Mouse (Mus musculus) adrenal gland (tissue): Measurements from ENCODE around the gene Cela2a.

Source experiments
- intact Hi-C: fragments of 180-260 bp; cut with DNase I; formaldehyde crosslinking; loops from one replicate; pipeline ENCODE4 v1.15.1; 2025

Gene Cela2a

DNA sequence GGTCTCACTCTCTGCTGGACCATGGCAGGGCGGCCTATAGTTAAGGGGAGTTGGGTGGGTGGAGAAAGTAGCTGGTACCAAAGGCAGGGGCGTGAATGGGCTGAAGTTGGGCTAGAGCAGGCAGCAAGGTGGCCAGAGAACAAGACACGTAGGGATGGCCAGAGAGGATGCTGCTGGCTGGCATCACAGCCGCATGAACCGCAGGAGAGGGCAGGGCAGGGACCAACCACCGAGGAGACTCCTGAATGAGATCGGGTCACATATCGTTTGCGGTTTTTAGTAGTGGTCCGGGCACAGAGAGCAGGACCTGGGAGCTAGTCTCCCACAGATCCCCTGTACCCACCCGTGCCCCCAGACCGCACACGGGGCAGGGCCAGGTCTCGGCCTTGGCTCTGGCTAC, 33.4 kb upstream of the Cela2a start:
- intact Hi-C loops: loop anchor here (10.0 kb wide), 1 partner anchor 455 kb away; no protein-coding TSS in a partner anchor

- intact Hi-C loops: loop anchor here (10.0 kb wide), 1 partner anchor 454 kb away; no protein-coding TSS in a partner anchor
Measured at GRCm38 (mm10) chr4:141858501-141858900, 32.5 kb upstream of the Cela2a start.

DNA sequence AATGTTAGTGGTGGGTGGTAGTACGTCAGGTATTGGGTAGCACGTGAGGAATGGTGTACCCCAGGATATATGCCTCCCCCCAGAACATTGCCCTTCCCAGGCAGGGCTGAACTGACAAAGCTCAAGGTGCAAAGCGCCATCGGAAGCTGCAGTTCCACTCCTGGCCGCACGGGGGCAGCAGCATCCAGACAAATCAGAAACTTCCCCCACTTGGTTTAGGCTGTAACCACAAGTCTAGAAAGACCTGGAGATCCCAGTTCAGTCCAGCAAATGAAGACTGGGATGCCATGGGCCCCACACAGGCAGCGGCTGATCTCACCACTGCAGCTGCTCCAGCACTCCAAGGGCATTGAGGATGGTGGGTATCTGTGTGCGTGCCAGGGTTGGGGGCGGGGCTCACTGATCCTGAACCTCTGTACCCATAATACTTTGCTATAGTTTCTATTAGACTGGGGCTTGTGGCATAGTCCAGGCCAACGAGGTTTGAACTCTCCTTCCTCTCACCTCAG, 31.5 kb upstream of the Cela2a start:
- intact Hi-C loops: loop anchor here (1.0 to 10.0 kb wide), 2 partner anchors 101 to 453 kb away; no protein-coding TSS in a partner anchor

DNA sequence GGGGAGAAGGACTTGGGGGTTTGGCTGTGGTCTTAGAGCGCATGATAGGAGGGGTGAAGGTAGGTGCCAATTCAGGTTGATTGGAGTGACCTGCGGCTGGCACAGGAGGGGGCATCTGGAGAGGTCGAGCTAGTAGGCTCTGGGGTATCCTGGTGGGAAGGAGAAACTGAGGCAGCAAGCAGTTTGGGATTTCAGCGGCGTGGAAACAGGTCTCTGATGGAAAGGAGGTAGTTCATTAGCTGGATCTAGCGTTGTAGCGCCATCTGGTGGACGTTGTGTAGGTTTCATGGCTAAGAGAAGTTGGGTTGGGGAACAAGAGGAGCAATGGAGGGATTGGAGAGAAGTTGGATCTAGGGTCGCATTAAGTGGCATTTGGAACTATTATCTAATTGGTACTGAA, 27.5 kb upstream of the Cela2a start:
- intact Hi-C loops: loop anchor here (5.0 to 10.0 kb wide), 2 partner anchors 46 to 449 kb away; no protein-coding TSS in a partner anchor

DNA sequence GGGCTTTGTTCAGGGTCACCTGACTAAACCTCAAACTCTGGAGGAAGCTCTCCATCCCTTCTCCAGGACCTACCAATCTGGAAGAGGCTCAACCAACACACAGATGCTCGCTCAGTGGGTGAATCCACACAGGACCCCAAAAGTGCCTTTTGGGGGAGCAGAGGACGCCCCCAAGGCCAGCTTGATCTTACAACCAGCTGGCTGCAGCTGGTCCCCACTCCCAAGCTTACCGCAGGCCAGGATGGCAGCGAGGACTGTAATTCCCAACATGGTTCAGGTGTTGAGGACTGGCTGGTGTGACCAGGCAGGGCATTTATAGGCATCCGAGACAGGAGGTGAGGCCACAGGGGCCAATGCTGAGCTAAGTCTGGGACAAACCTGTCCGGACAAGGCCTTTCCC, 20.0 kb upstream of the Cela2a start, which contains the start of gene Ctrc:
Gene Ctrc (minus strand): TSS at position 361 of the 400 bp plus-strand sequence.
- intact Hi-C loops: loop anchor here (5.0 to 10.0 kb wide), 2 partner anchors 229 to 461 kb away; partner anchors contain the start of gene Tmem82

GRCm38 (mm10) chr4:141834536-141835095, 8.7 kb upstream of the Cela2a start:
- intact Hi-C loops: no loop called here

GRCm38 (mm10) chr4:141833911-141834310, 8.0 kb upstream of the Cela2a start:
- intact Hi-C loops: no loop called here

- intact Hi-C loops: no loop called here
Measured at GRCm38 (mm10) chr4:141831361-141831760, 5.4 kb upstream of the Cela2a start.

GRCm38 (mm10) chr4:141830381-141830780, 4.4 kb upstream of the Cela2a start:
- intact Hi-C loops: no loop called here

DNA sequence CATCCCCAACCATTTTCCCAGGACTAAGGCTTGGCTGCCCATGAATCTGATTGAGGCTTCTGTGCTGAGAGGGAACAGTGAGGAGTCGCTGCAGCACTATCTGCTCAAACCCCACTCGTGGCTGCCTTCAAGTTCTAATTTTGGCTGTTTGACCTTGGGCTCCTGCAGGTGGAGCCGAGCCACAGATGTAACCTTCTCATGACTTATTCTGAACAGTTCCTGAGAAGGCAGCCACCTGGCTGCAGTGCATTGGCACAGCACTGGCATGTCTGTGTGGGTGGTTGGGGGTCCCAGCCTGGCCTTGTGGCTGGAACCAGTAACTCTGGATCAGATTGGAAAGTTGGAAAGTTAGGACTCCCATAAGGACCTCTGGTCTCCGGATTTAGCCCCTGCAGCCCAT, 2.2 kb upstream of the Cela2a start:
- intact Hi-C loops: no loop called here

DNA sequence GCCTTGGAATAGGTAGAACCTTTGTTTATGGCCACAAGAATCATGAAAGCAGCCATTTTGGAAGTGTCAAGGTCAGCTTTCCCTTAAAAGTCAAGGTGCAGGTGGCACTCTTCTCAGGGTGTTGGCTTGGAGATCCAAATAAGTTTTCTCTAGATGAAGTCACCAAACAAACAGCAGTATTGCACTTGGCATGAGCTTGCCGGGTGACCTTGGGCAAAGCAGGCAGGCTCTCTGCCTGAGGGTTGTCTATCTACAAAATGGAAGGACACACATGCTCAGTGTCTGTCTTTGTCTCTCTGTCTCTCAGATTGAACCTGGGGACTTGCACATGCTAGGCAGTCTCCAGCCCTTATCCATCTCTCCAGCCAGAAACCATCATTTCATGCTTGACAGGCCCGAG, 1.4 kb upstream of the Cela2a start:
- intact Hi-C loops: no loop called here

DNA sequence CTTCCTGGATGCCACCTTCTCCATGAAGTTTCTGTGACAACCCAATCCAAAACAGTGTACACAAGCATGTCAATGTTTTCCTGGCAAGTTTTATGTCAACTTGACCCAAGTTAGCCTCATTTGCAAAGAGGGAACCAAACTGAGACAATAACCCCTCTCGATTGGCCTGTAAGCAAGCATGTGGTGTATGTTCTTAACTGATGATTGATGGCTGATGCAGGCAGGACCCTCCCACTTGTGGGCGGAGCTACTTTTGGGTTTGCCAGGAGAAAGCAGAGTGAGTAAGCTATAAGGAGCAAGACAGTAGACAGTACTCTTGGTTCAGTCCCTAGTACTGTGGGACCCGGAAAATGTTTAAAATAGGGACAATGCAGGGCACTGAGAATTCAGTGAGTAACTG, 3.0 kb downstream of the Cela2a start:
- intact Hi-C loops: no loop called here

GRCm38 (mm10) chr4:141822089-141822488, 3.9 kb downstream of the Cela2a start:
- intact Hi-C loops: no loop called here

GRCm38 (mm10) chr4:141821178-141821577, 4.8 kb downstream of the Cela2a start:
- intact Hi-C loops: no loop called here

DNA sequence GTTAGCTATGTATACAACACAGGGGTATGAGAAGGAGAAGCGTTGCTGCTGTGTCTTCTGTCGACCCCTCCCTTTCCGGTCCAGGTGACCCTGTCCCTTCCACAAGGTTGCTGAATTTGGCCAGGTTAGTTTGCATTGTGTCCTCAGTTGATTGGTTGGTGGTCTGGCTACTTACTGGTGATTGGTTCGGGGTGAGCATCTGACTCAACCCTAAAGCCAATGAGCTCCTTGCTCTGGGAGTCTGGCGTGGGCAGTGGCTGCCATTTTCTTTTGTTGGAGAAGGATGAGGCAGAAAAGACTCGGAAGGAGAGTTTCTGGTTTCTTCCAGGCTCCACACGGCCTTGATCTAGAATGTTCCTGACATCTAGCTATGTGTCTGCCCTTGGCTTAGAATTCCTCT, 6.6 kb downstream of the Cela2a start:
- intact Hi-C loops: no loop called here

GRCm38 (mm10) chr4:141818861-141819260, 7.1 kb downstream of the Cela2a start:
- intact Hi-C loops: no loop called here

DNA sequence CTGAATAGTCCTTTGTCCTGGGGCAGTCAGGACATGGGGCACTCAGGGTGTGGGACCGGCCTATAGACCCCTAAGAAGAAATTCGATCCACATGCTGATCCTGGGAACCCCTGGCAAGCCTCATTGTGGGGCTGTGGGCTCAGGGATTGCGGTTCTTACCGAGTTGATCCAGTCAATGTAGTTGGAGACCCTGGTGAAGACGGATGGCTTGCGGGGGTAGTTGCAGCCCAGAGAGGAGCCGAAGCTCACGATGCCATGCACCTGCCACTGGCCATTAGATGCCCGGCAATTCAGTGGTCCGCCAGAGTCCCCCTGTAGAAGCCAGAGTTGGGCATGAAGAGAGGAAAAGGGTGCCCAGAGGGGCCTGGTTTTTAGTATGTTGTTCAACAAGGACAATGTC, 8.3 kb downstream of the Cela2a start:
- intact Hi-C loops: no loop called here

GRCm38 (mm10) chr4:141816776-141817655, 8.9 kb downstream of the Cela2a start:
- intact Hi-C loops: no loop called here

DNA sequence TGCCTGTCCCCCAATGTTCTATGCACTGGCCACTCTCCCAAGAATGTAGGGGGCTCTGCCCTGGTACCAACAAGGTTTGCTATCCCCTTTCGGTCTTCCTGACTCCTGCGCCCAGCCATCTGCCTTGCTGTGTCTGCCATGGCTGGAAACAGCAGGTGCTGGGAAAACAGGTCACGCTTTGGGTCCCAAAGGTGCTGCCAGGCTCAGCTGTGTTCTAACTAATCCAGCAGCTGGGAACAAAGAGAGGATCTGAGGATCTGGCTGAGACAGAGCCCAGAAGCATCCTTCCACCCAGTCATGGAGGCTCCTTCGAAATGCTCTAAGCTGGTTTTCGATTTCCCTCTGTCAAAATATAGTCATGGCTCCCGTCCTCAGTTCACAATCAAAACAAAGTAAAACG, 9.7 kb downstream of the Cela2a start:
- intact Hi-C loops: no loop called here

GRCm38 (mm10) chr4:141811375-141811774, 14.6 kb downstream of the Cela2a start:
- intact Hi-C loops: no loop called here

- intact Hi-C loops: no loop called here
Measured at GRCm38 (mm10) chr4:141810975-141811374, 15.0 kb downstream of the Cela2a start.

GRCm38 (mm10) chr4:141809850-141810464, 16.0 kb downstream of the Cela2a start:
- intact Hi-C loops: loop anchor here (5.0 kb wide), 1 partner anchor 42 kb away; no protein-coding TSS in a partner anchor
